Mouse (Mus musculus): ENCODE data around the gene Fcho1.

The Fcho1 gene

GRCm38 (mm10) chr8:71684701-71685100 lies 40.8 kb downstream of the Fcho1 start:
- DNase-seq (ENCODE audit: extremely low spot score, low spot score): no peak

GRCm38 (mm10) chr8:71682832-71683231 lies 42.7 kb downstream of the Fcho1 start:
- no peak for DNase-seq (ENCODE audit: extremely low spot score, low spot score)

- DNase-seq (ENCODE audit: extremely low spot score, low spot score): peak; percentile 47
Measured at GRCm38 (mm10) chr8:71681369-71681915, 44.1 kb downstream of the Fcho1 start.

GRCm38 (mm10) chr8:71680471-71680870 lies 45.0 kb downstream of the Fcho1 start:
- peak; percentile 43 for DNase-seq (ENCODE audit: extremely low spot score, low spot score)

- no peak for DNase-seq (ENCODE audit: extremely low spot score, low spot score)
Measured at GRCm38 (mm10) chr8:71679550-71680168, 45.9 kb downstream of the Fcho1 start.

- DNase-seq (ENCODE audit: extremely low spot score, low spot score): no peak
Measured at GRCm38 (mm10) chr8:71679116-71679515, 46.4 kb downstream of the Fcho1 start.

GRCm38 (mm10) chr8:71678216-71678615 lies 47.3 kb downstream of the Fcho1 start:
- DNase-seq (ENCODE audit: extremely low spot score, low spot score): no peak

GRCm38 (mm10) chr8:71677555-71677954 lies 48.0 kb downstream of the Fcho1 start:
- DNase-seq (ENCODE audit: extremely low spot score, low spot score): no peak

GRCm38 (mm10) chr8:71676803-71677202 lies 48.7 kb downstream of the Fcho1 start:
- no peak for DNase-seq (ENCODE audit: extremely low spot score, low spot score)

- no peak for DNase-seq (ENCODE audit: extremely low spot score, low spot score)
Measured at GRCm38 (mm10) chr8:71676020-71676741, 49.3 kb downstream of the Fcho1 start, which contains the start of gene Jak3. Gene Jak3 (plus strand): TSS chr8:71676296.

- DNase-seq (ENCODE audit: extremely low spot score, low spot score): no peak
Measured at GRCm38 (mm10) chr8:71675456-71676019, 50.0 kb downstream of the Fcho1 start.

GRCm38 (mm10) chr8:71674071-71674470 lies 51.4 kb downstream of the Fcho1 start:
- DNase-seq (ENCODE audit: extremely low spot score, low spot score): no peak

- DNase-seq (ENCODE audit: extremely low spot score, low spot score): no peak
Measured at GRCm38 (mm10) chr8:71672168-71672735, 53.3 kb downstream of the Fcho1 start.

GRCm38 (mm10) chr8:71671549-71671965 lies 54.0 kb downstream of the Fcho1 start, which contains the start of gene Unc13a:
Gene Unc13a (minus strand): TSS chr8:71671757.
- DNase-seq (ENCODE audit: extremely low spot score, low spot score): peak; percentile 95

GRCm38 (mm10) chr8:71670621-71671548 lies 54.6 kb downstream of the Fcho1 start:
- DNase-seq (ENCODE audit: extremely low spot score, low spot score): peak; percentile 80

GRCm38 (mm10) chr8:71670198-71670597 lies 55.3 kb downstream of the Fcho1 start:
- no peak for DNase-seq (ENCODE audit: extremely low spot score, low spot score)

- no peak for DNase-seq (ENCODE audit: extremely low spot score, low spot score)
Measured at GRCm38 (mm10) chr8:71668220-71668975, 57.1 kb downstream of the Fcho1 start.

GRCm38 (mm10) chr8:71667256-71667655 lies 58.3 kb downstream of the Fcho1 start:
- no peak for DNase-seq (ENCODE audit: extremely low spot score, low spot score)

GRCm38 (mm10) chr8:71666855-71667254 lies 58.7 kb downstream of the Fcho1 start:
- no peak for DNase-seq (ENCODE audit: extremely low spot score, low spot score)

All from neural tube, embryonic 10.5 days (tissue).